Mouse (Mus musculus): ENCODE data around the gene Csrp3. TPM values are rescaled to one million over a fixed set of nuclear protein-coding genes. Genes with fewer than 3 reads are reported as not detected.

Gene Csrp3
- polyA plus RNA-seq, 1 experiment from 2014 or later = 0.22 TPM

DNA sequence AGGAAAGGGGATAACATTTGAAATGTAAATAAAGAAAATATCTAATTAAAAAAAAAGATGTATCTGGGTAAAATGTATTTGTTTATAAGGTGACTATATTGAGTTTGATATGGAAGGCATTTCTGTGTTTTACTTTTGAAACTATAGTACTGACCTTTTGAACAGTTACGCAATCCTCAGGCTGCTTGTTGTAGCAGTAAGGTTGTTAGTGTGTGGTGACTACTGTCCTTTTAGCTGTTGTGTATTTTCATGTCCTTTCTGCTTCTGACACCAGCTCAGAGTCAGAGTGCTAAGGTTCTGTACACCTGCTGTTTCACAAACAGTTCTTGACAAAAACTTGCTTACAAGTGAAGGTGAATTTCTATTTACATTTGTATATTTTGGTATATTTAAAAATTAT lies 37.2 kb downstream of the Csrp3 start:
- Histone ChIP-seq H3K27ac (replicated peaks) (no peak overlapping the region), H3K36me3 (peaks cover 77% of the 10 kb centered on the region), H3K4me3 (no peak overlapping the region), H3K9me3 (replicated peaks) (no peaks in the 10 kb centered on the region), H3K4me1 (no peaks in the 10 kb centered on the region), H3K27me3 (ENCODE audit: low read depth, poor library complexity, severe bottlenecking) (no peaks in the 10 kb centered on the region)
- WGBS = 98% methylated on average over 1 of the region's 1 CpGs
- no peak for DNase-seq (ENCODE audit: low spot score)

DNA sequence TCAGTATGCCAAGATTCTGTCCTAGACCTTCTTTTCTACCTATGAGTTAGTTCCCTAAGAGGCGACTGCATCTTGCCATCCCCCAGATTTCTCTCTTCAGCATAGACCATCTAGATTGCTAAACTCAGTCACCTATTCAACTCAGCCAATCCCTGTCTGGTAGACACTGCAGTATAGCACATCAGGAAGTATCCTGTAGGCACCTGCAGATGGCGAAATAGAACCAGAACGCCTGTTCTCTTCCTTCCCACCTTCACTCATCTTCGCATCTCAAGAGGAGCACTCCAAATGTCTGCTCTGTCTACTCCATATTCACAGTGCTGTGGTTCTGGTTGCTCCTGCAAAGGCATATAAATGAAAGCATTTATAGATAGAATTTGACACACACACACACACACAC lies 41.2 kb downstream of the Csrp3 start:
- Histone ChIP-seq H3K4me3 (no peak overlapping the region), H3K27me3 (ENCODE audit: low read depth, poor library complexity, severe bottlenecking) (no peaks in the 10 kb centered on the region), H3K9me3 (replicated peaks) (no peaks in the 10 kb centered on the region), H3K36me3 (peaks cover 87% of the 10 kb centered on the region), H3K27ac (replicated peaks) (no peak overlapping the region), H3K4me1 (no peaks in the 10 kb centered on the region)
- no peak for DNase-seq (ENCODE audit: low spot score)
- whole genome bisulfite sequencing = 90% methylated on average over 4 of the region's 4 CpGs

DNA sequence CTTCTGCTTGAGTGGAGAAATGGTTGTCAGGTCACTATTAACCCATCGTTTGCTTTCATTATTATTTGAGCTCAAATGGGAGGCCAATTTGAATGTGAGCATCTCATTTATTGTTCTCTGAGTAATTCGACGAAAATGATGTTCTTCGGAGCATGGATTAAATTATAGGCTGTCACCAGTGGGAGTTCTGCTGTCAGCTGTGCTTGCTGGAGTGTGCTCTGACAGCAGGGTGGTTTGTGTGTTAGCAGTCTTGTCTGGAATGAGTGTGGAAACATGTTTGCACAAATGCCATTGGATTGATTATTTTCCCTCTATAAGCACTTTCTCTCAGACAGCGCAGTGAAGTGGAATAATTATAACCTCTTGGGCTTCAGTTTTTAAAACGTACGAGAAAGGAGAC lies 44.5 kb downstream of the Csrp3 start:
- H3K36me3 ChIP-seq = peaks cover 80% of the 10 kb centered on the region
- WGBS = 93% methylated on average over 7 of the region's 7 CpGs

DNA sequence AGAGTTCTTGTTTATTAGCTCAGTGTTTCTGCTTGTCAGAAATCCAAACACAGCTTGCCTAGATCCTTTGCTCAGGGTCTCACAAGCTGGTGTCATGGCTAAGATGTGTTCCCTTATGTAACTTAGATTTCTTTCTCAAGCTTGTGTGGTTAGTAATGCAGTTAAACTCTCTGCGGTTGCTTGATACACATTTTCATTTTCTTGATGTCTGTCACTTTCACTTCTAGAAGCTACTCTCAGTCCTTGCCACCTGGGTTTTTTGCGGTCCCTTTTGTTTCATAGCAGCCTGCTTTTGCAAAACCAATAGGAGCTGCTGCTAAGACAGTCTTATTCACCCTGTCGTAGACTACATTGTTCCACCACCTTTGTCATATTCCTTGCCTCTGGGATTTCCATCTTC lies 52.7 kb downstream of the Csrp3 start:
- H3K4me3 ChIP-seq = no peak overlapping the region
- peaks cover 5% of the 10 kb centered on the region for H3K4me1 ChIP-seq
- peaks cover 34% of the 10 kb centered on the region for H3K36me3 ChIP-seq
- 88% methylated on average over 3 of the region's 3 CpGs for WGBS
- no peaks in the 10 kb centered on the region for H3K27me3 ChIP-seq (ENCODE audit: low read depth, poor library complexity, severe bottlenecking)
- DNase-seq (ENCODE audit: low spot score) = no peak
- no peak overlapping the region for H3K27ac ChIP-seq (replicated peaks)
- H3K9me3 ChIP-seq (replicated peaks) = no peaks in the 10 kb centered on the region

More for the DNA sequence above, 44.5 kb downstream of the Csrp3 start:
- H3K4me1 ChIP-seq = no peaks in the 10 kb centered on the region
- H3K4me3 ChIP-seq = no peak overlapping the region
- no peaks in the 10 kb centered on the region for H3K27me3 ChIP-seq (ENCODE audit: low read depth, poor library complexity, severe bottlenecking)
- no peak for DNase-seq (ENCODE audit: low spot score)
- H3K9me3 ChIP-seq (replicated peaks) = no peaks in the 10 kb centered on the region
- no peak overlapping the region for H3K27ac ChIP-seq (replicated peaks)

DNA sequence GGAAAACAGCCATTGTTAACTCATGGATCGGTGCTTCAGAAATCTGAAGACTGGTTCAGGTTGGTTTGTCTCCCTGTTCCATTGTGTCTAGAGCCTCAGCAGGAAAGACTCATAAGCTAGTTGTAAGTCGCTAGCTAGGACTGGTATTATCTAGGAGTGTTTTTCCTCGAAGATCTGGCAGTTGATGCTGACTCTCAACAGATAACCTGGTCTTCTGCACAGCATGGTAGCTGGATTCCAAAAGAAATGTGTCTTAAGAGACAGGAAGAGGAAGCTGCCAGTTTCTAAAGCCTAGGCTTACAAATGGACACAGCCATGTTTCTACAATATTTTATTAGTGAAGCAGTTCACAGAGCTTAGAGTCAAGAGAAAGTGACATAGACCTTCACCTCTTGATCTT lies 56.4 kb downstream of the Csrp3 start:
- Histone ChIP-seq H3K4me3 (no peak overlapping the region), H3K4me1 (peaks cover 22% of the 10 kb centered on the region), H3K27ac (replicated peaks) (no peak overlapping the region), H3K9me3 (replicated peaks) (no peaks in the 10 kb centered on the region), H3K27me3 (ENCODE audit: low read depth, poor library complexity, severe bottlenecking) (no peaks in the 10 kb centered on the region), H3K36me3 (peaks cover 14% of the 10 kb centered on the region)
- DNase-seq (ENCODE audit: low spot score) = no peak
- WGBS = 85% methylated on average over 3 of the region's 3 CpGs

DNA sequence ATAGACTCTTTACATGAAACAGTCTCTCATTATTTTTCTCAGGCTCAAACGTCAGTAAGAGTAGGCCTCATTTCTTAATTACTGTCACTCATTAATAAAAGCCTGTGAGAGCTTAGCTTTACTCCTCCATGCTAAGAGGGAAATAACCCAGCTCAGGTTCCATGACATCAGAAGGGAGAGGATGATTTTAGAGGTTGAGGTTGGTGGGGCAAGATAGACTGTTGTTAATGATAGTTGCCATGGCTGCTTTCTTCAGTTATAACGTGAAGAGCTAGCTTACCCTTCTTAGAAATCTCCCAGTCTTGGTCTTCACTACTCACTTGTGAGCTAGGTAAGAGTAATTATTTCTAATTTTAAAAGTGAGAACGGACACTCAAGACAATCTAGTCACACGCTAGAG lies 57.7 kb downstream of the Csrp3 start:
- H3K4me3 ChIP-seq = peak overlapping the region; percentile 86; the same call in 1 of the 2 replicates
- no peak for DNase-seq (ENCODE audit: low spot score)
- H3K36me3 ChIP-seq = 0 out of 2 replicates have a peak, but pooled peaks cover 5% of the 10 kb centered on the region
- peaks cover 22% of the 10 kb centered on the region for H3K4me1 ChIP-seq
- no peaks in the 10 kb centered on the region for H3K27me3 ChIP-seq (ENCODE audit: low read depth, poor library complexity, severe bottlenecking)
- 78% methylated on average over 4 of the region's 4 CpGs for WGBS
- H3K27ac ChIP-seq (replicated peaks) = no peak overlapping the region
- no peaks in the 10 kb centered on the region for H3K9me3 ChIP-seq (replicated peaks)

DNA sequence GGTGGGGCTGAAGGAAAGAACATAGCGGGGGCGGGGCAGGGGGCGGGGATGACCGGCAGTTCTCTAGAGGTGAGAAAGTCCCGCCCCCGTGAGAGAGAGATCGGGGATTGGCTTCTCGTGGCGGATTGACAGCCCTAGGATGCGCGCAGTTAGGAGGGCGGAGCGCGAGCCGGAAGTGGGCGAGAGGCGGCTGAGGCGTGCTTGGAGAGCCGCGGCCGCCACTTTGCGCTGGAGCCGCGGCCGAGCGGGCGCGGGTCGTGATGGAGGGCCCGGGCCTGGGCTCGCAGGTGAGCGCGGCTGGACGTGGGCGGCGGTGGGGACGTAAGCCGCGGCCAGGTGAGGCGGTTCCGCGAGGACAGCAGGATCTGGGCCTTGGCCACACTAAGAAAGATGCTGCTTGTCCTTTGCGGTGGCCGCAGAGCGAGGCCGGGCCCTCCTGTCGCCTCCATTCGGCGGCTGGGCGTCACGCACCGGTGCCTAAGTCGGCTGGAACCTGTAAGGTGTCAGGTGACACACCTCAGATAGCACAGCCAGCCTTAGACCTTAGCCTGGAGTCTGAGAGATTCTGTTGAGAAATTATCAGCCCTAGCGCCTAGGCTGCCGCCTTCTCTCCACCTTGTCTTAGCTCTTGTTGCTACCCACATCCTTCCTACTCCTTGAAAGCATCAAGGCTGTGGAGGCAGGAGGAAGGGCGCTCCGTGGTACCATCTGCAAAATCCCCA lies 58.8 kb downstream of the Csrp3 start, which contains the start of gene Zdhhc13:
Gene Zdhhc13, plus strand, starts transcription at position 153 of the 722 bp plus-strand sequence.
- under 1% methylated on average over 56 of the region's 57 CpGs for WGBS
- DNase-seq (ENCODE audit: low spot score) = peak; percentile 93

DNA sequence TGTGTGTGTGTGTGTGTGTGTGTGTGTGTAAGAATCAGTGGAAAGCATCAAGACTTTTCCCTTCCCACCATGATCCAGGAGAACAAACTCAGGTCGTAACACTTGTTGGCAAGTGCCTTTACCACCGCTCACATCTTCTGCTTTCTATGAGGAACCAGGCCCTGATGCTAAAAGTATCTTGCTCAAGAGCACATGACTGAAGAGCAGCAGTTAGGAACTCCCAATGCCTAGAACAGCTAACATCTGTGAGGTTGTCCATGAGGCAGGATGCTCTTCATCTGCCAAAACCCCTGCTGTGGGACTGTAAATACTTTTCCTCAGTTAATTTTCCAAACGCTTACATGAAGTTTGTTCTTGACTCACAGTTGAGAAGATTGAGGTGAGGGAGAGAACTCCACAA lies 59.5 kb downstream of the Csrp3 start:
- Histone ChIP-seq H3K4me1 (peaks cover 22% of the 10 kb centered on the region), H3K36me3 (0 out of 2 replicates have a peak, but pooled peaks cover 5% of the 10 kb centered on the region), H3K9me3 (replicated peaks) (no peaks in the 10 kb centered on the region), H3K27me3 (ENCODE audit: low read depth, poor library complexity, severe bottlenecking) (no peaks in the 10 kb centered on the region), H3K27ac (replicated peaks) (peak overlapping the region; percentile 91; the same call in 1 of the 2 replicates), H3K4me3 (peak overlapping the region; percentile 86)
- 71% methylated on average over 3 of the region's 3 CpGs for WGBS
- no peak for DNase-seq (ENCODE audit: low spot score)

More for the DNA sequence above, 58.8 kb downstream of the Csrp3 start, which contains the start of gene Zdhhc13:
- Histone ChIP-seq H3K36me3 (0 out of 2 replicates have a peak, but pooled peaks cover 5% of the 10 kb centered on the region), H3K9me3 (replicated peaks) (no peaks in the 10 kb centered on the region), H3K4me3 (peak within 1 kb of the TSS; percentile 86), H3K4me1 (peaks cover 22% of the 10 kb centered on the region), H3K27me3 (ENCODE audit: low read depth, poor library complexity, severe bottlenecking) (no peaks in the 10 kb centered on the region), H3K27ac (replicated peaks) (peak within 1 kb of the TSS; percentile 91)

DNA sequence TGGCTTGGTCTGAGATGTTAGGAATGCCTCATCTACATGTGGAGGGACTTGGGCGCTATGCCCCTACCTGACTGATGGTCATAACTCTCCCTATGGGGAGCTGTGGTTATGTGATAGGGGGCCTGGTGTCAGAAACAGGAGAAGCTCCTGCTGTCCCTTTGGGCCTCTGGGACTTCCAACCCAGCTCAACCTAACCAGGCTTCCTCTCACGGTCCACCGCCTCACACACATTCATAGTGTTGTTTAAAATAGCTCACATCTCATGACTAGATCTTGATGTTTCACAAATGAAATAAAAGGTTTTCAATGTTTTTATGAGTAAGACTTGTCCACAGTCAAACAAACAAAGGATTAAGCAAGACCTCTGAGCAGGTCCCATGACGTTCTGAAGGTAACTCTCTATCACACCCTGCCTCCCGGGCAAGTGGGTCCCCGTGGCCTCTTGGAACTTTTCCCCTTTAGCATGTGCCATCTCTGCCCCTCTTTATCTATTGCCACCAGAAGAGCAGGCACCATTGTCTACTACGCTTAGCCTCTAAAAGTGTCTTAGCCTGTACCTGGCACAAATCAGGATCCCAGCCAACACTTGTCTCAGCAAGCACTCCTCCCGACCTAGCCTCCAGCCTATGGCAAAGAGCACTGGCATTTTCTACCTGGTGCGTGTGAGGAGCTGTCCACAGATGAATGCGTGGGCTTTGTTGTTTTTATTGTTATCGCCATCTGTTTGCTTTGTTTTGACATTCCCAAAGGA lies 62.9 kb downstream of the Csrp3 start:
- Histone ChIP-seq H3K9me3 (replicated peaks) (no peaks in the 10 kb centered on the region), H3K27ac (replicated peaks) (no peak overlapping the region), H3K36me3 (no peaks in the 10 kb centered on the region), H3K4me3 (no peak overlapping the region), H3K4me1 (peaks cover 15% of the 10 kb centered on the region), H3K27me3 (ENCODE audit: low read depth, poor library complexity, severe bottlenecking) (no peaks in the 10 kb centered on the region)
- WGBS = 86% methylated on average over 11 of the region's 11 CpGs
- DNase-seq (ENCODE audit: low spot score) = no peak

DNA sequence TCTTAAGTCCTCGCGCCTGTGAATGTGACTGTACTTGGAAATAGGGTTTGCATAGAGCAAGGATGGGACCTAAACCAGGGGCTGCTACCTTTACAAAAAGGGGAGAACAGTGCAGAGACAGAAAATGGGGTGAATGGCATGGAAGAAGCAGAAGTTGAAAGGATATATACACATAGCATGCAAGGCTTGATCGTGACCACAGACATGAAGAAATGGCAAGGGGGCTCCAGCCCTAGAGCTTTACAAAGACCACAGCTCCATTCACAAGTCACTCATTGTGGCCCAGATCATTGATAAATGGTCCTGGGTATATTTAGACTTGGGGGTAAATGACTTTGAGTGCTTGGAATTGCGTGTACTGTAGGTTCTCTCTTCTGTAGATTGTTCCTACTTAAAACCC lies 65.4 kb downstream of the Csrp3 start:
- DNase-seq (ENCODE audit: low spot score) = no peak
- no peaks in the 10 kb centered on the region for H3K27me3 ChIP-seq (ENCODE audit: low read depth, poor library complexity, severe bottlenecking)
- 85% methylated on average over 4 of the region's 4 CpGs for WGBS

More for the DNA sequence above, 65.4 kb downstream of the Csrp3 start:
- no peaks in the 10 kb centered on the region for H3K9me3 ChIP-seq (replicated peaks)
- no peaks in the 10 kb centered on the region for H3K36me3 ChIP-seq
- no peak overlapping the region for H3K27ac ChIP-seq (replicated peaks)
- H3K4me3 ChIP-seq = no peak overlapping the region
- H3K4me1 ChIP-seq = peaks cover 8% of the 10 kb centered on the region

Data from midbrain, embryonic 10.5 days (tissue).